Mouse (Mus musculus) ovary, postnatal 14 days (tissue): ENCODE measurements around the gene Sestd1.

Experiments used
- DNase-seq: peaks from one replicate; pipeline ENCODE4 v3.0.0; 2022; ENCODE audit warnings: low spot score

Sestd1 gene

DNA sequence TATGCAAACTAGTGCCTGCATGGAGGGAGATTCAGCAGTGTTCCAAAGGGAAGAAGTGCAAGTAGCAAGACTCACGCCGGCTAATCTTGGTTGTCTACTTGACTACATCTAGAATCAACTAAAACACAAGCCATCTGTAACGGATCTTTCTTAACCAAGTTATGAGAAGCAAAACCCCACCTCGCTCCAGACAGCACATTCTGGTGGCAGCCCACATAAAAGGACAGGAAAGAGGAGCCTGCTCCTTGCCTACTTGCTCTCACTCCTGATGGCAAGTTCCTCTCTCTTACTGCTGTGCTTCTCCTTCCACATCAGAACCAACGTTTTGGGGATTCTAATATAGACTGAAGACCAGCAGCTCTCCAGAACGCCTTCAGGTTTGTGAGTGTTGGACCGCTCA lies 9.6 kb downstream of the Sestd1 start:
- no peak for DNase-seq

DNA sequence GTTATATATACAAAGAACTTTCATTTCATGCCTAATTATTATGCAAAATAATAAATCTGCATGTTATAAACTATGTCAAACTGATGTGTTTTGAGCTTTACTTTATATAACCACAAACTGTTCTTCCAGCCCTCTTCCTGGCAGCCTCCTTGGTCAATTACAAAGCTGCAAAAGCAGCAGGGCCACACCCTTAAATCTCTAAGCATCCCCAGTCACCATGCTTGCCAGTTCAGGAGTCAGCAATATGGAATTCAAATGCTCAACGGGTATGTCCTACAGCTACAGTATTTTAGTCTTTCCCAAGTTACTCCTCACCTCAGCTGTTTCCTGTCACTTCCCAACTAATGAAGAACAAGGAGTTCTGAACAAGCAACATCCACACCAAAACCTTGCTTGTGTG lies 10.3 kb downstream of the Sestd1 start:
- no peak for DNase-seq

DNA sequence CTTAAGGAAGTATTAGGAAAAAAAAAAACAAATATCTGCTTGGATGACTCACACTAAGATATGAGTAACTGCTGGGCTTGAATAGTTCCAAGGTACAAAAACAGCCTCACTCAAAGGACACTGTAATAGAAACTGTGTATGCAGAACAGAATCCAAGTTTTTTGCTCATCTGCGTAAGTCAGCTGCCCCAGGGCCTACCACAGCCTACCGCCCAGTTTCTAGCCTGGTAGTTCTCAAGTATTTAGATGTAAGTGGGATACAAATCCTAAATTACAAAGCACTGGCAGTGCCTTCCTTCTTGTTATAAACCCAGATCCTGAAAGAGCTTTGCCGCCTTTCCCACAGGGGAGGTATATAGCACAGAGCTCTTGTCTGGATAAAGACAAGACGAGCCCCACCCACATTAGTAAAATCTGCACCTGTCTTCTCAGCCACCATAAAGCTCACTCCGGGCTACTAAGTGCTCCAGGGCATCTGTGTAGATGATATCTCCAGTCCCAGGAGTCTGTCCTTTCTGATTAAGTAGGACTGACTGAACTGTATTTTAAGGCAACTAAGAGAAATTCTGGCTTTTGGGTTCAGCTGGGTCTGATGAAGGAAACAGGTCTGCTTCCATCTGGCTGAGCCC lies 11.7 kb downstream of the Sestd1 start:
- no peak for DNase-seq

DNA sequence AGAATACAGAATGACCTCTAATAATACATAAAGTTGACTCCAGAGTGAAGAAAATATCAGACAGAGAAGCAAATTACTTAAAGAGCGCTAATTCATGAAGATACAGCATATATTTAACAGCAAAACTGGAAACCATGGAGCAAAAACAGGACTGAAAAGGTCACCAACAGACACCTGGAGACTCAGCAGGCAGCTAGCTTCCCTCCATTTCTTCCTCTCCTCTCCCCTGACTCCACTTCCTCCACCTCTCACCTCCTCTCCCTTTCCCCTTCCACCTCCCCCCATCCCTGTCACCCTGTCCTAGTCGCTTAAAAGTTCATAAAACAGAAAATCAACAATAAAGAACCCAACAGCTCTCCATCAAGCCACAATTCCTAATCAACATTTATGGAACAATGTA lies 13.5 kb downstream of the Sestd1 start:
- no peak for DNase-seq

DNA sequence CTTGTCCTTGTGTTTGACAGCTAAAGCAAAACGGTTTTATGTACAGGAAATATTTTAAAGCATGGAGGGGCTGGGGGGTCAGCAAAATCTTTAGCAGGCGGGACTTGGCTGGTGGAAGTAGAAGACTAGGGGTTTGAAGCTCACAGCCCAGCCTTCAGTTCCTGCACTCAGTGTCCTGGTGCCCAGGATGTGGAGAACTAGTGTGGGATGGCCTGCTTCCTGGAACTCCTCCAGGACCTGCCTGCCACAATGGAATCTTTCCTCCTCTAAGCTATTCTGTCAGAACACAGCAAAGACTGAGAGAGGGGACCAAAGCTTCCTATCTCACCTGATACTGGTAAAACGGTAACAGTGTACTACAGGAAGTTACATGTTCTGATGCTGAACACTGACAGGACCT lies 14.4 kb downstream of the Sestd1 start:
- DNase-seq, result no peak

DNA sequence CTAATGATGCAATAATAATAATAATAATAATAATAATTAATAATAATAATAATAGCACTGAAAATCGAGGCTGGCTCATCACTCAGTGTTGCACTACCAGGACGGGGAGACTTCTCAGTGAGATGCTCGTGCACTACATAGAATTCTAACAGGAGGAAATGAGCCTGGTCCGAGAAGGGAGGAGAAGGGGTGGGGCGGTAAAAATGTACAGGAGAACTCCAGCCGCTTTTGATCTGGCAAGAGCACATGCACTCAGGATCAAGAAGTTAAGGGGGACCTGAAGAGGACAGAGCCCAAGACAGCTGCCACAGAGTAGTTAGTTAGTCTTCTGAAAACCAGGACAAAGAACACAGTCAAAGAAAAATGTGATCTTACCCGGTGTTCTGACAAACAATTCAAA lies 15.1 kb downstream of the Sestd1 start:
- no peak for DNase-seq

DNA sequence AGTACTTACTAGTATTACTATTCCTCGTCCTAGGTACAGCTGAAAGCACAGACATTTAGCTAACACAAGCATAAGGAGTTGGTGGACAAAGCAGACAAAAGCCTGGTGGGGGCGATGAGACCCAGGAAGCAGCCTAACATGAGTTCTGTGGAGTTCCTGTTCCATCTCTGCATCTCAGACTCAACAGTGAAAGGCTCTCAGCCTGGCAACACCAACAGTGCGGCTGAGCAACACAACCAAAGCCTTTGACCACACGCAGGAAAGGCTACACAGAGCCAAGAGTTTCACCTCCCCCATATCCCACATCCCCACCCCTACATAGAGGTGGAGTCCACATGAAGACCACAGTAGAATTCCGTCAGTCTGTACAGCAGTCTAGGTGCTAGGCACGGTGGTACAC lies 15.8 kb downstream of the Sestd1 start:
- DNase-seq, result no peak

DNA sequence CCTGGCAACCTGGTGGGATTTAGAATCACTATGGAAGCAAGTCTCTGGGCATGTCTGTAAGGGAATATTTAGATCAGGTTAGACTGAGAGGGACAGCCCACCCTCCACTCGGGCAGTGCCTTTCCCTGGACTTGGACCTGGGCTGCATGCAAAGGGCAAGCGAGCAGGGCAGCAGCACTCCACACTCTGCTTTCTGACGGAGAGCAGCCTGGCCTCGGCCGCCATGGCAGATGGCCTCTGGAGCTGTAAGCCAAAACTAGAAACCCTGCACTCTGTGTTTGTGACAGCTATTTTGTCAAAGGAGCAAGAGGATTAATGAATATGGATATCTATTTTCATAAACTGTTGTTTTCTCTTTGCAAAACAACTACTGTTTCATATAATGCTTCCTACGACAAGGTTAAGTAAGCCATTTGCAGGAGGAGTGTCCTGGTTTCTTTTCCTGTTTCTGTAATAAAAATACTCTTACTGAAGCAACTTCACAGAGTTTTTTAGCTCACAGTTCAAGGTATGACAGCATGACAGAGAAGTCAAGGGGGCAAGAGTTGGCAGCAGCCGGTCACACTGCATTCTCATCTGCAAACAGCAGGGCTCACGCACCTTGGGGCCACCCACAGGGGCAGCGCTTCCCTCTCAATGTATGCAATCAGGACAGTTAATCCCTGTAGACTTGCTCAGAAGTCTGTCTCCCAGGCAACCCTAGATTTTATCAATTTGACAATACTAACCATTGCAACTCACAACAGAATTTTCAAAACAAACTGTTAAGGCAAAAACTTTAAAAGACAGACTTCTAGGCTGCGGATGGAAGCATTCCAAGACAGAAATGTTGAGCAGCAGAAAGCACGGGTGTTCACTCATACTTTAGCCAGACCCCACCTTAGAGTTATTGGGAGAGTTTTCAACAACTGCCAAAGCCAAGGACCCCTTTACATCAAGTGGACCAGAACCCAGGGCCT lies 16.6 kb downstream of the Sestd1 start:
- no peak for DNase-seq

DNA sequence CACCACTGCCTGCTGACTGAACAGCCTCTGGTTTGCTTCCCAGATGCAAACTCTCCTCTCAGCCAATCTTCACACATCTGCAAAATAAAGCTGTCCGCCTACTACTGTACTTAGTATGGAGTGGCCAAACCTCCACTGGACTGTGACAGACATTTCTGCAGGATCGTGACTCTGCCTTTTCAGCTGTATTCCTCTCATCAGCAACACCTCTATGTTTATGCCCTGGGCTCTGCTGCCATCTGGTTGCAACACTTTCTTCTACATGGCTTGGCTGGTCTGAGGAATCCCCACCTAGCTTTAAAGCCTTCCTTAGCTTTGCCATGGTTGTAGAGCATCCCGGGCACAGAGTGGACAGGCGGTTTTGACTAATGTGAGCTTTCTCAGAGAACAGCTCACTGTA lies 20.3 kb downstream of the Sestd1 start:
- no peak for DNase-seq

DNA sequence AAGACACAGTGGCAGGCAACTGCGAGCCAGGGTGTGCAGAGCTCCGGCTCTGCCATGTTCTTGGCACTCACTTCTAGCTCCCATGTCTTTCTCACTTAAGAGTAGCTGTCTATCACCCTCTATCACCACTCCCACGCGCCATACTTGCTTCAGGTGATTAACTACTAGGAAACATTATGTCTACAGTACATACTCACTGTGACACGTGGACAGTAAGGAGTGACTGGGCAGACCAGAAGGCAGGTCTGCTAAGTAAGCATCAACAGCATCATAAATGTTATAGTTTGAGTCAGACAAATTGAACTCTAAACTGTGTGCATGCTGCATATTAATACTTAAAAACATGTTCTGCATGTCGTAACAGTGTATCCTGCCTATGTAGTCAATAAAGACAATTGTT lies 27.2 kb downstream of the Sestd1 start:
- no peak for DNase-seq

DNA sequence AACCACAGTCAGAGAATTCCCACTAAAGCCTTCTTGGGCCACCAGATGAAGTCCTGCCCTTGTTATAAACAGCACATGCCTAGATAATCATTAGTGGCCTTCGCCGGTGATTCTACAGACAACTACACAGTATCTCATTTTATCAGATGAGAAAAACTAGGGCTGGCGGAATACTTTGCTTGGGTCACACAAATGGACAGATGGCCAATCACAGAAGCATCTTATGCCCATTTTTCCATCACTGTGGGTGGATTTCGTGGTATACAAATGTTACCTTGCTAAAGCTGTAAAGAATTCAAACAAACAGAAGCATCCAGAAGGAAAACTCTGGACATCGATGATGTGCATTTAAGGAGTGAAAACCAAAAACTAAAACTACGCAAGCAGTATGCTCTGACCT lies 28.7 kb downstream of the Sestd1 start:
- DNase-seq, result no peak

DNA sequence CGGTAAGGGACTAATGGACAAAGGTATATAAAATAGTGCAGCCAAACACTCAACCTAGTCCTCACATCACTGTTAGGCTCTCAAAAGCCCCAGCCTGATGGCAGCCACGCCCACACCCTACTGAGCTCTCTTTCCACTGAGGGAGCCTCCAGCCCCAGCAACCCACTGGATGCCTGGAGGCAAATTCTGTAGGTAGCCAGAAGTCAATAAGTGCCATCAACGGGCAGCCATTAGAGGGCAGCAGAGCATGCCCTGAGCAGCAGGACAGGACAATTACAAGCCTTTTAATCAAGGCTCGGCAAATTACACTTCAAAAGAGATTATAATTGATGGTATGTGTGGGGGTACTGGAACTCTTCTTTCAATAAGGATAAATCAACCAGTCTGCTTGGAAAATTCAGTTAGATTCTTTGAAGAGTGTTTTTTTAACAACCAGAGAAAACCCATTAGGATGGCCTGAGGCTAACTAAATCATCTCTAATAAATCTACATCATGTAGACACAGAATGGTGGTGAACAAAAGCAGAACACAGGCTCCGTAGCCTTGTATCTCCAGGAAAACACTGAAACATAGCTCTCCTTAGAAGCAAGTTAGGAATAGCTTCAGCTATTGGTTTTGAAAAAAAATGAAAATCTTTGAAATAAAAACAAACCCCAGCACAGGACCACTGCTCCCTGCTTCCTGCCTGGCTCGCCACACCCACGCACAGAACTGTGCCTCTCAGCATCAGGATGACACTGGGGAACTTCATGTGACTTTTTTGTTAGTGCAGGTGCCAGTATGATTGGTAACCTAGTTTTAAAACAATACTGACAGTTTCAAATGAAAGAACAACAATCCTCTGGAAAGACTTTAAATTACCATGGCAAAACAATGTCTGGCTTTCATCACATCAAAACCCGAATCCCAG lies 30.4 kb downstream of the Sestd1 start:
- DNase-seq, result no peak

DNA sequence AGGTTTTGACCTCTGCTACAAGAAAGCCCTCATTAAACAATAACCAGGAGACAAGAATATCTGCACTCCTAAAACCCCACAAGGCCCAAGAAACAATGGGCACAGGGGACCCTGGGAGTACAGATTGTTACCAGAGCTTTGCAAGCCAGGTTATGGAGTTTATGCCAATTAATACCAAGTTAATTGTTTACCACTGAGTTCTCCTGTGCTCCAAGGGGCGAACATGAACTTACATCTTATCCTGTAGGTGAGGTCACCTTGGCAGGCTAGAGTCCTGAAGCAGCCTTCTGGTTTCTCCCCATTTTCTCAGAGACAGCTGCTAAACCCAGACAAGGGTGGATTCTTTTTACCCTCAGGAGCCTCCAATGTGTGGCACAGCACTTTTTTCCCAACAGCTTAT lies 32.0 kb downstream of the Sestd1 start:
- DNase-seq, result no peak

DNA sequence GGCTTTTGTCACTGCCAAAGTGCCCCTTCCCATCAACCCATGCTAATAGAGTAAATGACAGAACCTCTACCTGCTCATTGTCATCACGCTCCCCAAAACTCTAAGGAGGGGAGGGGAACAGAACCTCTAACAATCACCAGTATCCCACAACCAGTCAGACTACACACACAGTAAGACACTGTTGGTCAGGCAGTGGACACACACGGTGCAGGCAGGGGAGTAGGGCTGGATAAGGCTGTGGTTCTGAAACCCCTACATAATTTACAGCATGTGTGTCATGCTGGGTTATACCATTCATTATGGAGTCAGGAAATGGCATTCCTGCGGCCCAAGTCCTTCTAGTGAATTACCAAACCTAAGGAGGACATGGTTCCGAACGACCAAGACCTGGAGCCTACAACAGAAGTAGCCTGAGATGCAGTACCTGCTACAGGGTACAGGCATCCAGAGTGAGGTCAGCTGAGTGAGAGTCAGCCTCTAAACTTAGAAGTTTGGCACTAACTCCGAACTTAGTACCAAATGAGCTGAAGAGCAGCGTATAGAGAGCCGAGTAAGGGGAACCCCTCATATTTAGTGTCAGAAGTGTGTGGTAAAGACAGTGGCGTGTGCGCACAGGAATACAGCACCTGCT lies 33.1 kb downstream of the Sestd1 start:
- no peak for DNase-seq

DNA sequence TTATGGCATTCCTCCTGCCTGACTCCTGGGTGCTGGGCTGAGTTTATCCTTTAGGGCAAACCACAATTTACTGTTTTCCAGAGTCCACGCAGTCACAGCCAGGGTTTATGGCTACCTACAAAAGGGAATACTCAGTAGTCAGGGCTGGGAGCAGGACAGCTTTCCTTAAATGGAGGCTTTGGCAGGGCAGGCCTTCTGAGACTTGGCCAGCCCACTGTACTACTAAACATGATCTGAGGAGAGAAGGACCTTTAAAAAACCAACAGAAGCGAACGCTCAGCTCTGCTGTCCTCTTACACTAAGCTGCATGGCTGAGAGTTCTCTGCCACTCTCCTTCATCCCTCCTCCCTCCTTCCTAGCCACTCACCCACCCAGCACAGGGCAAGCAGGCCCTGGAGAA lies 34.6 kb downstream of the Sestd1 start:
- no peak for DNase-seq

DNA sequence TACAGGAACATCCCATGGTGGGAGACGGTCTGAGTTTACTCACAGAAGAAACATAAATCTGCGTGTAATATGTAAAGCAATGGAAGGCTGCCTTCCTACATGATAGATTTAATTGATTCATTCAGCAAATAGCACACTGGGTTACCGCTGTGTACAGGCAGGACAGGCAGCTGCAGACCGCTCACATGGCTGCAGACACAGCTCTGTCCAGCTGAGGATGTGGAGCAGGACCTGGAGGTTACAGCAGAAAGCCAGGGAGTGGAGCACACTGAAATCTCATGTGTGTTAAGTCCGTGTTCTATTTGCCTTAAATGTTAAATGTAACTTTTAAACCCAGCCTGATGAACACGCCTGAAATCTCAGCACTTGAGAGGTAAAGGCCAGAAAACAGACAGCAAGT lies 38.1 kb downstream of the Sestd1 start:
- DNase-seq, result no peak

DNA sequence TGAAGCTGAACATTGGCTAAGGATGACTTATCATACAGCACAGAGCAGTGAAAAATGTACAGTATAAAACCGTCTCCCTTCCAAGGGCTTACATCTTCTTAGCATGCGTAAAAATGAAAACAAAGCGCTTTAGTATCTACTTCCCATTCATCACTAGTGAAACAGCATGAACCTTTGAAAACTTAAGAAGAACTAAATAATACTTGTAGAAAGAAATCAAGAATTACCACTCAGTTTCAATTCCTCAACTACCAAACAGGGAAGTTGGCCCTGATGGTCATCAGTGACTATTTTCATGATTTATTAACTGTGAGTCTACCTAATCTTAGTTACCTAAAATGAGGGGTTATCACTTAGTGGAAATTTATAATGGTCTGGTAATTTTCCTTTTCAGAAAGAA lies 41.8 kb downstream of the Sestd1 start:
- DNase-seq, result no peak

DNA sequence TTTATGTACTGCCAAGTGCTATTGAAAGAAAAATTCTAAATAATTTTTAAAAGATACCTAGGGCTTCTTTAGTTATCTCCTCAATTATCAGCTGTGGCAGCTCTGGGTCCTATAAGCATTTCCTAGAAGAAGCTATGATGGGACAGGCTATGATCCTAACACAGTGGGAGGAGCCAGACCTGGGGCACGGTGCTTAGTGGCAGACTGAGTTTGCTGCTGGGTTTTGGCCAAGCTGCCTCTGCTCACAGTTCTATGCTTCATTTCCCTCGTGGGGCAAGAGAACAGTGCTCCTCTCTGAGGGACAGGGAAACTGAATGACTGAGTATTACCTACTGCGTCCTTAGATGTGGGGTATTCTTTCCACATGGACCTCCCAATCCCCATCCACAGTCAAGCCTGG lies 42.3 kb downstream of the Sestd1 start:
- no peak for DNase-seq

DNA sequence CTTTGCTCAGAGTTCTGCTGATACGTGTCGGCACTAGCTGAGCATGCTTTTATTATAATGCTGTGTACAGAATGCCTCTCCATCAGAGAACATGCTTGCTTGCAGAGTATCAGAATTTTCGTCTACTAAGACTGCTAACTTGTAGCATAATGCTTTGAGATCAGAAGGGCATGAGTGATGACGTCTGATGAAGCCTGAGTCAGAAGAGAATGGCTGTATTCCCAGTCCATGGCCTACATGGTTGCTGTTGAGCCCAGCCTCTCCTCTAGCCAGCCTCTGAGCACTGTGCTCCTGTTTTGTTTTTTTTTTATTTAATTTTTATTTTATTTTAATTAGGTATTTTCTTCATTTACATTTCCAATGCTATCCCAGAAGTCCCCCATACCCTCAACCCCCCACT lies 43.5 kb downstream of the Sestd1 start:
- no peak for DNase-seq

DNA sequence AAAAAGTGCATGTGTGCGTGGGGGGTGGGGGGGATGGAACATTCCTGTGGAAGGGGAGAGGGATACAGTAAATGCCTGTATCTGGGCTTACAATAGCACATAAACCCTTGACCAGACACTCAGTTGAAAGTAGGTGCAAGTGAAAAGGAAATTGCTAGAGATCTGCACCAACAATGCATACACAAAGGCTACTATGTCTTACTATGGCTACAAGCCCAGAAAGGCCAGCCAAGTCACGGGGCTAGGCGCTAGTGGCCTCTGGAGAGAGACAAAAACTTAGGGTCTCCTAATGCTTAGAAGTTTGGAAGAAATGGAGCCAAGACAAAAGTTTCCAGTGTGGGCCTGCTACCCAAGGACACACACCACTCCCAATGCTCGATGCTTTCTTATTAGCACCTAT lies 44.5 kb downstream of the Sestd1 start:
- DNase-seq, result no peak

DNA sequence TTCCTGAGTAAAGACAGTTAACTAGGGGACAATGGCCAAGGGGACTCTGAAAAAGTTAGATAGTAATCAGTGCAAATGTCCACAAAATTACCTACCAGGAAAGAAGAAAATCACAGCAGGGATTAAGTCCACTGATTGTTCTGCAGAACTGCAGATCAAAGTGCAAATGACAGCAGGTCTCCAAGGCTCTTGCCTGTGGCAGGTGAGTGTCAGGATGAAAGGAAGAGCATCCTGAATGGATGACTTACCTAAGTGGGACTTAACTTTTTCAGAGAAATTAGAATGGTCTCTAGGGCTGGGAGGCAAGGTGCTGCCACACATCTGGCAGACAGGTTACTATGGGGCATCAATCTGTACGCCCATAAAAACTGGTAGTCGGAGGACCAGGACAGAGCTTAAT lies 47.8 kb downstream of the Sestd1 start:
- DNase-seq, result no peak

DNA sequence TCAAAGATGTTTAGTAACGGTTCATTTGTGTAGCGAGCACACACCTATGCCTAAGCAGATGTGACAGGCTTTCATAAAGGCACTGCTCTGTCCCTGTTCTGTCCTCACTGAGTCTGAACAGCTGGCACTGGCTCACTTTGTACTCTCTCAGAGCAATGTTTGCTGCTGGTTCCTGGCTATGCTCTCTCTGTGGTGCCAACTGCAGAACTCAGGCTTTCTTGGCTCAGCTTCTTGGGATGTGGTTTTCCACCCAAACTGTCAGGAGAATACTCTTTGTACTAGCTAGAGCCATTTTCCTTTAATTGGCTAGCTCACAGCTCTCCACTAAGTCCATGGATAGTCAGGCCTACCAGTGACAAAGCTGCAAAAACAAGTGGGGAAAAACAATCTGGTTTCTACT lies 59.4 kb downstream of the Sestd1 start:
- no peak for DNase-seq
